Mouse (Mus musculus) macrophage (primary cell): ENCODE results near the gene Gm49405. TPM values are rescaled to one million over a fixed set of nuclear protein-coding genes. Genes with fewer than 3 reads are reported as not detected.
"Not testable (repeated sequence)": the region's sequence is repeated elsewhere in the genome, so short reads cannot be mapped to it uniquely, and the experiment has no call there.

Experiments used
- H3K27ac ChIP-seq: fragments of 350-480 bp; formaldehyde crosslinking; 2 replicates; pipeline ENCODE4 v1.9.0; 2021
- H3K36me3 ChIP-seq: fragments of 350-480 bp; formaldehyde crosslinking; 2 replicates; pipeline ENCODE4 v1.9.0; 2021; ENCODE audit errors: inconsistent target
- H3K4me3 ChIP-seq: fragments of 350-480 bp; formaldehyde crosslinking; 2 replicates; pipeline ENCODE4 v1.9.0; 2021; ENCODE audit errors: inconsistent target
- H3K79me2 ChIP-seq: fragments of 350-480 bp; formaldehyde crosslinking; 2 replicates; pipeline ENCODE4 v1.9.0; 2021; ENCODE audit errors: inconsistent target
- WGBS: methylation state at CpG from one replicate; pipeline ENCODE4 v1.1.7; 2026; ENCODE audit warnings: inconsistent platforms; ENCODE audit not compliant: missing documents; 5-methylcytosine and 5-hydroxymethylcytosine counted together
- polyA plus RNA-seq: library from polyadenylated mRNA; stranded (reverse); fragments of 250-400 nt; gene quantifications from 3 replicates; pipeline ENCODE4 v1.2.4, GENCODE M21; 2018; ENCODE audit warnings: inconsistent platforms

The Gm49405 gene
- polyA plus RNA-seq, 1 experiment from 2014 or later = 0.13 TPM

DNA sequence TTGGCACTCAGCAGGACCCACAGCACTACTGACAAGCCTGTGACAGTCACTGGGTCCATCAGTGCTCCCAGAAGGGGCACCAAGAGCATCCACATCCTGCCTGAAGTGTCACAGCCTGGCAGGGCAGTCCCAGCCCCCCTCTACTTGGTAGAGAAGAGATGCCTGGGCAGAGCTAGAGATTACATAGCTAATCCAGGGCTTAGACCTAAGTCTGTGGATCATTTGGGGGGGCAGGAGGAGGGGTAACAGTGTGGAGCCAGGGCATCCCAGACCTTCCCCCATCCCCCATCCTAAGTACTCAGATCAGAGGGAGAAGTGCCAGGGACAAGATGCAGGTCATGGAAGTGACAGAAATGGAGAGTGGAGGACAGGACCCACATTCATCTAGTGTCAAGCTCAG, 14.4 kb downstream of the Gm49405 start:
- Histone ChIP-seq H3K36me3 (peaks cover 3% of the 10 kb centered on the region; the same call in 1 of the 2 replicates), H3K79me2 (no peaks in the 10 kb centered on the region; the same call in 1 of the 2 replicates), H3K27ac (no peak overlapping the region), H3K4me3 (no peak overlapping the region)

DNA sequence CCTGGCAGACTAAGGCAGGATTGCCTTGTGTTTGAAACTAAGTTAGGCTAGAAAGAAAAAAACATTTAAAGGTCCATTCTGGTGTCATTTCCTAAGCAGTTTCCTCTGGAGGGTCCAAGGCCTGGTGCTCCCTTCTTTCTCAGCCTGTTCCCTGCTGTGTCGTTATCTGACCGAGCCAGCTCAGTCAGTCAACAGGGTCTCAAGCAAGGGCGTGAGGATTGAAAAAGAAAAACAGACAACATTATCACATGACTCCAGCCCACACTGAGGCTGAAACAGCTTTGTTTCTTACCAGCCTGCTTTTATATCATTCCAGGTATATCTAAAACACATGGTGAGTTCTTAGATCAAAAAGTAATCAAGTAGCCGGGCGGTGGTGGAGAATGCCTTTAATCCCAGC, 15.2 kb downstream of the Gm49405 start:
- Histone ChIP-seq H3K36me3 (no peaks in the 10 kb centered on the region), H3K27ac (no peak overlapping the region)
- WGBS = 97% methylated on average over 3 of the region's 5 CpGs

DNA sequence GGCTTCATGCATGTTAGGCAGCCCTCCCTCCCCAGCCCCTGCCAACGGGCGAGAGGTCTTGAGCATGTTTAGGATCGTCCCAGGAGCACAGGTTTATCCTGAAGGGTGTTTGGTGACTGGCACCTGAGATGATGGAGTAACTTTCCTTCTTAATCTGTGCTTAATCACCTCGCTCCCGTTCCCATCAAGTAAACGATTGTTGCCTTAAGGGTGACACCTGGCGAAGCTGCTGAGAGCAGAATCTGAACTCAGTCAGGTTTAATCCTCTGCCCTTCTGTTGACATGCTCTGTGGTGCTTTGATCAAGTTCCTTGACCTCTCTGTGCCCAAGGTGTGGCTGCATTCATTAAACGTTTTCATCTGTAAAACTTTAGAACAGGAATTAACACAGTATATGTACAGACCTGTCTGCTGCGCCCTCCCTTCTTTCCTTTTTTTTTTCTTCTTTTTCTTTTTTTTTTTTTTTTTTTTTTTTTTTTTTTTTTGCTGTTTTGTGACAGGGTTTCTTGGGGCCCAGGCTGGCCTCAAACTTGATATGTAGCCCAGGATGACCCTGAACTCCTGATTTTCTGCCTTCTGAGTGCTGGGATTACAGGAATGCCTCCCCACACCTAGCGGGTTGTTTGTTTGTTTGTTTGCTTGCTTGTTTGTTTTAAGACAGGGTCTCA, 17.6 kb downstream of the Gm49405 start:
- Histone ChIP-seq H3K36me3 (no peaks in the 10 kb centered on the region), H3K79me2 (no peaks in the 10 kb centered on the region), H3K27ac (no peak overlapping the region), H3K4me3 (no peak overlapping the region)
- WGBS = 94% methylated on average over 9 of the region's 10 CpGs

More for the DNA sequence above, 15.2 kb downstream of the Gm49405 start:
- no peaks in the 10 kb centered on the region; the same call in 1 of the 2 replicates for H3K79me2 ChIP-seq
- H3K4me3 ChIP-seq = no peak overlapping the region

DNA sequence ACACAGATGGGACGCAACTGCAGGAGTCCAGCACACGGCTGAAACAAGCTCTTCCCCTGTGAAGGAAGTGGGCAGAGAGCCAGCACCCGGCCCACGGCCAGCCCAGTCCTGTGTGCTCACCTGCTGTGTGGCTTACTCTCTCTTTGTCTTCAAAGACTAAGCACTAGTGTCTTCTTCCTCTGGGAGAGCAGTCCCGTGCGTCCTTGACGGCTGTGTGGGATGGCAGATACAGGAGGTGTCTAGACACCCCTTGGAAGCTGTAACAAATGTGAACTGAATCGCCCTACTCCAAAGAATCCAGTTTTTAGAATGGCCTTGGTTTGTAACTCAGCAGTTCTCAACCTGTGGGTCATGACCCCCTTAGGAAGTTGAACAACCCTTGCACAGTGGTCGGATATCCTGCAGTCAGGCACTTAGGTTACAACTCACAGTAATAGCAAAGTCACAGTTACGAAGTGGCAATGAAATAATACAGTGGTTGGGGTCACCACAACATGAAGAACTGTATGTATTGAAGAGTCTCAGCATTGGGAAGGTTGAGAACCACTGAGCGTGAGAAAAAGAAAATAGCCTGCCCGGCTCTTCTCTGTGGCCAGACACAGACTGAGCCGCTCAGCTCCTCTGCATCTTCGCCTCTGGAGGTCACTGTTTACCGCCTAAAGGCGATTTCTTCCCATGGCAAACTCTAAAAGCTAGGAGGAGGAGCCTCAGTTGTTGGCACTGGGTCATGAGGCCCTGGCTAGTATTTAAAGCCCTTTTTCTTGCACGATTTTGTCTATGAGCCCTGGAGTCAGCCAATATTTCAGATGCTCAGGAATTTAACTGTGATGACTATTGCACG, 18.5 kb downstream of the Gm49405 start:
- Histone ChIP-seq H3K79me2 (no peaks in the 10 kb centered on the region), H3K27ac (no peak overlapping the region), H3K36me3 (no peaks in the 10 kb centered on the region), H3K4me3 (no peak overlapping the region)
- 32% methylated on average over 16 of the region's 18 CpGs for WGBS

DNA sequence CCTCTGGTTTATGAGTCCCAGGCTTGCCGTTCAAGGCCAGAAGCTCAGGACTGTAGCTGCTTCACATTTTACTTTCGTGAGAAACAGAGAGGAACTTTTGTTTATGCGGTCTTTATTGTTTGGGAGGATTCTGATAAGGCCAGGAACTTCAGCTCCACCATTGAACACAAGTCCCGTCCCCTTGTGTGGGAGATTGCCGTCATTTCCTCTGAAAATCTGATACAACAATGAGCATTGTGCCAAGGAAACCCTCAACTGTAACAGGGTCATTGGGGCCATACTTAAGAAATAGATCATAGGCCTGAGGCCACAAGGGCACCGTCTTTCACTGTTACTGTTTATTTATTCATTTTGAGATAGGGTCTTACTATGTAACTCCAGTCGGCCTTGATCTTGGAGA, 22.8 kb downstream of the Gm49405 start:
- 94% methylated on average over 7 of the region's 7 CpGs for WGBS
- H3K79me2 ChIP-seq = no peaks in the 10 kb centered on the region

DNA sequence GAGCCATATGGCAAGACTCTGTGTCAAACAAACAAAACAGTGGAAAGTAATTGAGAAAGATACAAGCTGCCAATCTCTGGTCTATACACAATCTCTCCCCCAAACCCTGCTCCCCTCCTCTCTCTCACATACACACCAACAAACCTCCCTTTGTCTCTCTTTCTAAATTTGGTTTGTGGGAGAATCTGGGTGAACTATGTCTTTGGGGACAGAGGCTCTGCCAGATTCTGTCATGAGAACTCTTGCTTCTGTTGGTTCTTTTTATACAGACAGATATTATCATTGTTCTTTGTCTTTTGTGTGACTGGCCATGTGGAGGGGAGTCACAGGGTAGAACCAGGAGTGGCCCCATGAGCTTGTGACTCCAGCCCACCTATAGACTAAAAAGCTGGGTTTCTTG, 27.1 kb downstream of the Gm49405 start:
- Histone ChIP-seq H3K4me3 (no peak overlapping the region), H3K27ac (no peak overlapping the region), H3K36me3 (no peaks in the 10 kb centered on the region), H3K79me2 (no peaks in the 10 kb centered on the region)

More for the DNA sequence above, 22.8 kb downstream of the Gm49405 start:
- Histone ChIP-seq H3K36me3 (no peaks in the 10 kb centered on the region), H3K4me3 (no peak overlapping the region), H3K27ac (no peak overlapping the region)

DNA sequence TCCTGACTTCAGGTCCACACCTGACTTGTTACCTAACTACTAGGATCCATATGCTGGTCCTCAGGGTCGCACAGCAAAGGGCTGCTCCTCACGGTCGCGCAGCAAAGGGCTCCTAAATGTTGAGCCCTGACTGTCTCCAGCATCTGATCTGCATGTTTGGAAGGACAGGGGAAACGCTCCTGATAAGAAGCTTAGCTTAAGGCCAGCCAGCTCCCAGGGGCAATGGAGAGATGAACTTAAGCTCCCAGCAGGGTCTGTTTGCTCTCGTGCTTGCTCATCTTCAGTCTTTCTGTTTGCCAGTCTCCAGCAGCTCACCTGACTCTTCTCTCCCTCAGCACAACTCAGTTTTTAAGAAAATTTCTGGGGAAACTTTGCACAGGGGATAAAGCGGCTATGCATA, 32.2 kb downstream of the Gm49405 start:
- Histone ChIP-seq H3K27ac (no peak overlapping the region), H3K36me3 (no peaks in the 10 kb centered on the region), H3K4me3 (no peak overlapping the region), H3K79me2 (no peaks in the 10 kb centered on the region)
- 87% methylated on average over 7 of the region's 7 CpGs for WGBS

DNA sequence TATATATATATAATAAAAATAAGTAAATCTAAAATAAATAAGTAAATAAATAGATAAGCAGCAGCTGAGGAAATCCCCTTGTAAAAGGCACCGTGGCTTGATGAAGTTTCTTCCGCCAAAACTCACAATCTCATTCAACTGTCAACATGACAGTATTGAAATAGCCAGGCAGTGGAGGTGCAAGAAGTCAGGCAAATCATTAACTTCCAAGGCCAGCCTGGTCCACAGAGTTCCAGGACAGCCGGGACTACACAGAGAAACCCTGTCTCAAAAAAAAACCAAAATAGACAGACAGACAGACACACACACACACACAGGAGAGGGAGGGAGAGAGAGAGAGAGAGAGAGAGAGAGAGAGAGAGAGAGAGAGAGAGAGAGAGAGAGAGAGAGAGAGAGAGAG, 32.9 kb downstream of the Gm49405 start:
- no peaks in the 10 kb centered on the region for H3K36me3 ChIP-seq
- no peaks in the 10 kb centered on the region for H3K79me2 ChIP-seq
- WGBS = 86% methylated on average over 3 of the region's 3 CpGs
- no peak overlapping the region for H3K4me3 ChIP-seq
- H3K27ac ChIP-seq = no peak overlapping the region

DNA sequence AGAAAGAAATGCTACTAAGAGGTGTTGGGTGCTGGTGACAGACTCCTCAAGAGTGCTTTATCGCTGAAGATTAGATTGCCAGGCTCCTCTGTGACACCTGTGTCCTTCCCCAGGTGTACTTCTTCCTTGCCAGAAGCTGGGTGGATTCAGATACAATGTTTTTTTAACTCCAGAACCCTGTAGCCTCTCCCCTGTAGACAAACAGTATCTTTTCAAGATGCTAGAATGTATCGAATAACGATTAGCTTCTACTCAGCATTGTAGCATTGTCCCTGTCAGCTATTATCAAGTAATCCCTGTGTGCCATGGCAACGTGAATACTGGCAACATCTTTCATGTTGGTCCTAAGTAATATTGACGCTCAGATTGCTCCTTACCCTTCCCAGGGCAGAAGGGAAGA, 33.3 kb downstream of the Gm49405 start:
- WGBS = 86% methylated on average over 5 of the region's 5 CpGs
- H3K27ac ChIP-seq = no peak overlapping the region
- H3K79me2 ChIP-seq = no peaks in the 10 kb centered on the region
- no peak overlapping the region for H3K4me3 ChIP-seq
- H3K36me3 ChIP-seq = no peaks in the 10 kb centered on the region

DNA sequence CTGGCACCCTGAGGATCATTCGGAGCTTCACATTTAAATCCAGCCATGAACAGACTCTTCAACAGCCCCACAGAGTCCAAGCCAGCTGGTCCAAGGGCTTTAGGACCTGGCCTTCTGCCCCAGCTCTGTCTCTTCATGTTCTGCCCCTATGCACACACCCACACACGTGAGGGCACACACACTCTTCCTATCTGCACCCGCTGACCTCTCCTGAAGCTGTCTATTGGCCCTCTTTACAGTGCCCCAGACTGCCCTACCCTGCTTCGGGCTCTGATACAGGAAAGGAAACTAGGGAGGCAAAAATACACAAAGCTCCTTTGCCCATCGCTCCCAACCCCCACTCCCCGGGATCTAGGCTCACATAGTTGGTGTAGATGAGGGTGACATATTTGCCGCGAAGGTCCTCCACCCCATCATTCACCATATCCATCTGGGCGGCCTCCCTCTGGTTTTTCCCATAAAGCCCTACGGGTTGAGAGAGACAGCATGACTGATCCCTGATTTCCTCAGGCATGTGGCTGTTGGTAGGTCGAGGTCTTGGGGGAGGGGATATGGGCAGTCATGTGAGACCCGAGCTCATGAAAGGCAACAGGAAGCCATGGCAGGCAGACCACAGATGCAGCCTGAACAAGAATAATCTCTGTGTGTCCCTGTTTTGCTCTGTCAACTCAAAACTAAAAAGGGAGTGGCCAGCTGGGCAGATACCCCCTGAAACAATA, 36.1 kb downstream of the Gm49405 start:
- no peak overlapping the region for H3K27ac ChIP-seq
- H3K4me3 ChIP-seq = no peak overlapping the region
- 85% methylated on average over 12 of the region's 12 CpGs for WGBS
- H3K36me3 ChIP-seq = no peaks in the 10 kb centered on the region
- no peaks in the 10 kb centered on the region for H3K79me2 ChIP-seq

DNA sequence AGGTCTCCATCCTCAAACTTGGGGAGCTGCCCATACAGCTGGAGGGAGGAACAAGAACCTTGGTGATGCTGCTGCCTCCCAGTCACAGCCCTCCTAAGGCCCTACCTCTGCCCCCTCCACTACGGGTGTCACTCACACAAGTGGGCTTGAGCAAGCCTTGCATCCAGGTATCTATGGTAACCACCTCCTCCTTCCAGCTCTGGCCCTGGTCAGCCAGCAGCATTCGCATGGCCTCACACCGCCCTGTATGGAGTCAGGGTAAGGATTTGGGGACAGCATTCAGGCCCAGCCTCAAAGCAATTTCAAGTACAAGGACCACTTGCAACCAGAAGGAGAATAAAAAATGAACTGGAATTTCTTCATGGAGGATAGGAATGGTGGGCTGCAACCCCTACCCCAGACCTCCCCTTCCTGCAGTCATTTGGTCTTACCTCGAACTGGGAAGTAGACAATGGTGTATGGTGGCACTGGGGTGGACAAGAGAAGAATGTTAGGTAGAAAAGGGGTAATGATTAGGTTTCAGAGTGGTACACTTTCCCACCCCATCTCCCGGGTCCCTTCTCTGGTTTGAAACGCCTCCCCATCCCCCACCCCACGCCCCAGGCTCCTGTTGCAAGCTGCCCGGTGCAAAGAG, 36.8 kb downstream of the Gm49405 start:
- H3K79me2 ChIP-seq, H3K36me3 ChIP-seq, H3K27ac ChIP-seq: not testable (repeated sequence)
- WGBS = 35% methylated on average over 7 of the region's 8 CpGs
- peak overlapping the region; percentile 8; the same call in 1 of the 2 replicates for H3K4me3 ChIP-seq

DNA sequence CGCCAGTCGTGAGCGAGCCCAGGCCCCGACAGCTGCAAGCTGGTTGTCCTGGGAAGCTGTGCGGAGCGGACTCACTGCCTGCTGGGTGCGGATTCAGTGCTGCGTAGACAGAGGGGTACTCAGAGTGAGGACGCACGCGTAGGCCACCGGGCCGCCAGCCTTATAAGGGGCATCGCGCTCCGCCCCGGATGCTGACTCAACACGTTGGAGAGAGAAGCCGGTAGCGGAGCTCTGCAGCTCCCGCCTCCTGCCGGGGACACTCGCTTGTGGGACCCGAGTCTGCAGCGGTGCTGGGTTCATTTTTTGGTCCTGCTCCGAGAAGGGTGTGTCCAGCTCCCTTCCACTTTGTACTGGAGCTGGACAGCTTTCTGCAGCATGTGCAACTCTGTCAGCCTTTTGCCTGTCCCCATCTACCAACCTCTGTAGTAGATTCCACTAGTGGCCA, 37.4 kb downstream of the Gm49405 start, which contains the start of gene Gstp1:
Gene Gstp1, minus strand, starts transcription at position 198 of the 445 bp plus-strand sequence.
- no peak within 1 kb of the TSS for H3K27ac ChIP-seq
- WGBS = 5% methylated on average over 26 of the region's 26 CpGs

DNA sequence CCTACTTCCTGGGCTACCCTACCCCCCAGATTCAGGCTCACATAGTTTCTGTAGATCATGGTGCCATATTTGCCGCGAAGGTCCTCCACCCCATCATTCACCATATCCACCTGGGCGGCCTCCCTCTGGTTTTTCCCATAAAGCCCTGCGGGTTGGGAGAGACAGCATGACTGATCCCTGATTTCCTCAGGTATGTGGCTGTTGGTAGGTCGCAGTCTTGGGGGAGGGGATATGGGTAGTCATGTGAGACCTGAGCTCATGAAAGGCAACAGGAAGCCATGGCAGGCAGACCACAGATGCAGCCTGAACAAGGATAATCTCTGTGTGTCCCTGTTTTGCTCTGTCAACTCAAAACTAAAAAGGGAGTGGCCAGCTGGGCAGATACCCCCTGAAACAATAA, 40.5 kb downstream of the Gm49405 start:
- H3K4me3 ChIP-seq, H3K36me3 ChIP-seq, H3K79me2 ChIP-seq, H3K27ac ChIP-seq: not testable (repeated sequence)
- 94% methylated on average over 3 of the region's 5 CpGs for WGBS

More for the DNA sequence above, 37.4 kb downstream of the Gm49405 start, which contains the start of gene Gstp1:
- Histone ChIP-seq H3K36me3 (no peaks in the 10 kb centered on the region), H3K4me3 (peak within 1 kb of the TSS; percentile 8; the same call in 1 of the 2 replicates), H3K79me2 (no peaks in the 10 kb centered on the region)

DNA sequence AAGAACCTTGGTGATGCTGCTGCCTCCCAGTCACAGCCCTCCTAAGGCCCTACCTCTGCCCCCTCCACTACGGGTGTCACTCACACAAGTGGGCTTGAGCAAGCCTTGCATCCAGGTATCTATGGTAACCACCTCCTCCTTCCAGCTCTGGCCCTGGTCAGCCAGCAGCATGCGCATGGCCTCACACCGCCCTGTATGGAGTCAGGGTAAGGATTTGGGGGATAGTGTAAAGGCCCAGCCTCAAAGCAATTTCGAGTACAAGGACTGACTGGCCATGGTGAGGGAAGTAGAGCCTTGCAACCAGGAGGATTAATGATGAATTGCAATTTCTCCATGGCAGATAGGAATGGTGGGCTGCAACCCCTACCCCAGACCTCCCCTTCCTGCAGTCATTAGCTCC, 41.1 kb downstream of the Gm49405 start:
- not testable (repeated sequence) for H3K4me3 ChIP-seq, H3K79me2 ChIP-seq, H3K36me3 ChIP-seq, H3K27ac ChIP-seq
- WGBS = 93% methylated on average over 3 of the region's 4 CpGs
